Mouse (Mus musculus) thymus, postnatal 14 days (tissue): ENCODE data around the gene Mettl13.

Experiments used
- DNase-seq: peaks from one replicate; pipeline ENCODE4 v3.0.0; 2021

The Mettl13 gene

GRCm38 (mm10) chr1:162548016-162548916 lies at the start of gene Mettl13:
Gene Mettl13, minus strand, starts transcription at chr1:162548551.
- DNase-seq, result peak; percentile 91

DNA sequence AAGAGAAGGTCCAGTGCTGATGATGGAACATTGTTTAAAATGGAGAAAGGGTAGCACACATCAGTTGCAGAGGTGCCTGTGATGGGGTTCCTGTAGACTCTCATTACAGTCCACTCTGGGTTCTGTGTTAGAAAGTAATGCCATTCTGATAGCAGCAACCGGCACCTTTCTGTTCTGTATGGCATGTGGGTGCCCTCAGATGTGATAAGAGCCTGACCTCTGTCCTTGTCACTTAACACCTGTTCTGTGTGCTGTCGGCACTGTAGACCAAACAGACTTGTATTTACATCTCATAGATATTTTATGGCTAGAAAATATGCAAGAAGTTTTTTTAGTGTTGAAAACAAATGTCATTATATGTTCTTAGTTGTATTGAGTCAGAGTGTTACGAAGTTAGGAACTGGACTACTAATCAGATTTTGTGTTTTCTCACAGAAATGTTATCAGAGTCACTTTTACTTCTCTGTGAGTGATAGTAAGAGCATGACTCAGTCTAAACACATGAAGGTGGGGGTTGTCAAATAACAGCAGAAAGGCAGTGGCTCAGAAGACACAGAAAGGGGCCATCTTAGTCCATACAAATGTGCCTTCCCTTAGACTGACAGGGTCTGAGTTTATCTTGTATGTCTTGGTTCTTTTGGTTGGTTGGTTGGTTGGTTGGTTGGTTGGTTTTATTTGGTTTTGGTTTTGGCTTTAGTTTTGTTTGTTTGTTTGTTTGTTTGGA lies 49.2 kb upstream of the Mettl13 start:
- no peak for DNase-seq

DNA sequence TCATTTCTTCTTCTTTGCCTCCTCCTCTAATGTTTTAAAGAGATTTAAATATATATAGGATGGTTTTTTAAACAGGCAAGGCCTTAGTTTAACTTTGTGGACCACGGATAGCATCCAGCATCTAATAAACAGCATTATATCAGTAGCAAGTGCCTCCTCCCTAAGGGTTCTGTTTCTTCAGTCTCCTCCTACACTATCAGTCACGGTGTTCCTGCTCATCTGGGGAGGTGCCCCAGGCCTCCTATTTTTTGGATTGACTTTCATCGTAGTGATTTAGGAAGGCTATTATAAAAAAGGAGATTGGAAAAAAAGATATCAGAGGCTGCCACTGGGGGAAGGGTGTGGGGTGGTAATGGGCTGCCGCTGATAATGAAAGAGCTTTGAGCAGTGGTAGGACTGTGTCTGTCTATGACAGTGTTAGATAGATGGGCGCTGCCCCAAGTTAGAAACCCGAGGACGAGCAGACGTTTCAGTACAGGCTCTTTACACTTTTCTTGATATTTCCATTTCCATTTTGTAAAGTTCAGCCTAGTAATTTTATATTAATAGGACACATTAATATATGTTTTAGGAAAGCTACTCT lies 42.2 kb upstream of the Mettl13 start:
- no peak for DNase-seq

- DNase-seq, result no peak
Measured at GRCm38 (mm10) chr1:162589443-162589842, 41.1 kb upstream of the Mettl13 start.

- DNase-seq, result no peak
Measured at GRCm38 (mm10) chr1:162588606-162589005, 40.3 kb upstream of the Mettl13 start.

GRCm38 (mm10) chr1:162586282-162586681 lies 37.9 kb upstream of the Mettl13 start:
- DNase-seq, result no peak

DNA sequence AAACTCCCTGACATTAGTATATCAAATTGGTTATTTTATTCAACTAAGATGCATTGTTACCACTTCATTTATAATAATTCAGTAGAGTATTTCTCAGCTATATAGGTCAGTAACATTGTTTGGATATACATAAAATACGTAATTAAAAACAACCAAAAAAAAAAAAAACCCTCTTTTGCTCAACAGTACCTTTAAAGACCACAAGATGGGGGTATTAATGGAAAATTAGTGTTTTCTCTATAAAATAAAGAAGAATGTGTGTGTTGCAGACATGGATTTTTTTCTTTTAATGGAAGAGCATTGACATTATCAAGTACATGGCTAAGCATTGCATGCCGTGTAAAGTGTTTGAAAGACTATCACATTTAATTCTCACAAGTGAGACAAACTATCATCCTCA lies 34.5 kb upstream of the Mettl13 start:
- no peak for DNase-seq

- no peak for DNase-seq
Measured at GRCm38 (mm10) chr1:162575098-162575497, 26.7 kb upstream of the Mettl13 start.

- DNase-seq, result no peak
Measured at GRCm38 (mm10) chr1:162570931-162571601, 22.7 kb upstream of the Mettl13 start.

DNA sequence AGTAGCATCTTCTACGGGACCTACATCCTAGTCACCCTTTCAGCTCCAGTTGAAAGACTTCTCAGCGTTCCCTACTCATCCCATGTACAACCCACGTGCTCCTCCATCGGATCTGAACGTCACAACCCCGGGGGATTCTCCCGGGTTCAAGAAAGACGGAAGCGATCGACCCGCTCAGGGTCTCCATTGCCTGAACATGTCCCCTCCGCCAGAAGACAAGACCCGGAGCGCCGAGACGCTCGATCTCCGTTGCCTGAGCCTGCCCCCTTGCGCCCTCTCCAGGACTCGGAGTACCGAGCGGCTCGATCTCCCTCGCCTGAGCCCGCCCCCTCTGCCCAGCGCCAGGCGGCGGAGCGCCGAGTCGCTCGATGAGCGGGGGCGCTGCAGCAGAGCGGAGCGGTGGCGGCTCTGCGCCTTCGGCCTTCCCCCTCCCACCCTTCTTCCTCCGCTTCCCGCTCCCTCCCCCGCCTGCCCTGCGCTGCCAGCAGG lies 22.0 kb upstream of the Mettl13 start, which contains the start of gene Vamp4:
Gene Vamp4, plus strand, starts transcription at position 256 of the 489 bp plus-strand sequence.
- peak; percentile 97 for DNase-seq

GRCm38 (mm10) chr1:162567351-162567750 lies 19.0 kb upstream of the Mettl13 start:
- DNase-seq, result no peak

GRCm38 (mm10) chr1:162564992-162565391 lies 16.6 kb upstream of the Mettl13 start:
- no peak for DNase-seq

DNA sequence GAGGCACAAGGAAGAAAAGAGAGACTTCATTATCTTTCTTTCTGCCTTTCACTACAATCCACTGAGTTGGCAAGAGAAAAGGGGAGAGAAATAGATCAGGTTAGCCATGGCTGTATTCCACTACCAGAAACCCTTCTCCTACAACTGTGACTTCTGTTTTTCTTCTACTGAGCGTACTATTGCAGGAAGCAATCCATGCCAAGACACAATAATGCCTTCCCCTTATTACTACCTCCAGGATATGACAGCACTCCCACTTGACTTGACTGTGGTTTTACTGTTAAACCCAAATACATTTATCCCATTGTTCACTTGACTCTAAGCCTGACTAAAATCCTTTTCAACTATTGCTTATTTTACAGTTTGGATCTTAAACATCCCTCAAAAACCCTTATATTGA lies 14.9 kb upstream of the Mettl13 start:
- no peak for DNase-seq

DNA sequence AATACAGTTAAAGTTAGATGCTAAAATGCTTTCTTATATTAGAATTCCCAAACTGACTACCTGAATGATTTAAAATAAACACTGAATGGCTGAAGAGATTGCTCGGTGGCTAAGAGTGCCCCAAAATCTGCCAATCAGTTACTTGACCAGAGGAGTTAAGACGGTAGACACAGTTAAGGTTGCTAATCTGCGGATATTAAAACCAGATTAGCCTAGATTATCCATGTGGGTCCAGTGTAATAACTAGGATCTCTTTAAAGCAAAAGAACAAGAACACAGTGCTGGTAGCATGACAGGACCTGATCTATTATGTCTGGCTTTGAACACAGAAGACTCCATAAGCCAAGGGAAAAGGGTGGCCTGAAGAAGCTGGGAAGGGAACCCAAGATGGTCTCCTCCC lies 5.8 kb upstream of the Mettl13 start:
- no peak for DNase-seq

GRCm38 (mm10) chr1:162552956-162553355 lies 4.6 kb upstream of the Mettl13 start:
- DNase-seq, result no peak

- DNase-seq, result no peak
Measured at GRCm38 (mm10) chr1:162549615-162550283, 1.4 kb upstream of the Mettl13 start.

DNA sequence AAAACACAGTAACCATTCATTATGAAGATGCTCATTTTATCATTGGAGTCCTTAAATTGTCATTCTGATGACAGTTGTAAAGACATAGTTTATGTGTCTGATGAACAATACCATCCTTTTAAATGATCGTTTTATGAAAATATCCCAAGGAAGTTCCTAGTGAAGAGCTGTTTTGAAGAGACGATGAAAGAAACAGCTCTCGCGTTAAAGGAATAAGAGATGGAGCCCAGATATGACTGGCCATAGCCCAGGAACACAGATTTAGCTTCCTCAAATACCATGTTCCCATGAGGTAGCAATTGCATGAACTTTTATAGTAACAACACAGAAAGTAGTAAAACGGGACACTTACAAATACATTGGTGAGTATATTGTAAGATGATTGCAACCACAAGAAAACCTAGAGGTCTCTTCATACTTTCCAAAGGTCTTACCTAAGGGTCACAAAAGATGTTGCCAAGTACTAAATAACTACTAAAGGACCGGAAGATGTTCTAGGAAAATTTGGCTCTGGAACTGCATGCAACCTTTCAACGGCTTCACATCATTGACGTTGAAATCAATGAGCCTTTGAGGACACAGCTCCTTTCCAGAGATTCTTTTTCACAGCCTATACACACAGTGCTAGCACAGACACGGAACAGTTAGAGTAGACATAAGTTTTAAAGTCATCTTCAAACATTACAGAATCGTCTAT lies 714 bp upstream of the Mettl13 start:
- no peak for DNase-seq

- no peak for DNase-seq
Measured at GRCm38 (mm10) chr1:162547607-162548006, 744 bp downstream of the Mettl13 start.

DNA sequence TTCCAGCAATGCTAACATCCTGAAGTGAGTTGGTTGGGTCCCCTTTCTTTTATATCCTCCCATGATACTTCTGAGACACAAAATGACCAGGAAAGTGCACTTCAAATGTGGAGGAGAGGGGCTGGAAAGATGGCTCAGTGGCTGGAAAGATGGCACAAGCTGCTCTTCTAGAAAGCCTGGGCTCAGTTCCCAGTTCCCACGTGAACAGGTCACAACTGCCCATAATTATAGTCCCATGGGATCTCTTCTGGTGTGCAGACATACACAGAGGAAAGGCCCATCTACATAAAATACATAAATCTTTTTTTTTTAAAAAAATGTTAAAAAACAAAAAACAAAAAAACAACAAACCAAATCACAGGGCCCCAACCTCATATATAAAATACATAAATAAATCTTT lies 5.1 kb downstream of the Mettl13 start:
- no peak for DNase-seq

GRCm38 (mm10) chr1:162533766-162534560 lies 14.4 kb downstream of the Mettl13 start:
- no peak for DNase-seq

DNA sequence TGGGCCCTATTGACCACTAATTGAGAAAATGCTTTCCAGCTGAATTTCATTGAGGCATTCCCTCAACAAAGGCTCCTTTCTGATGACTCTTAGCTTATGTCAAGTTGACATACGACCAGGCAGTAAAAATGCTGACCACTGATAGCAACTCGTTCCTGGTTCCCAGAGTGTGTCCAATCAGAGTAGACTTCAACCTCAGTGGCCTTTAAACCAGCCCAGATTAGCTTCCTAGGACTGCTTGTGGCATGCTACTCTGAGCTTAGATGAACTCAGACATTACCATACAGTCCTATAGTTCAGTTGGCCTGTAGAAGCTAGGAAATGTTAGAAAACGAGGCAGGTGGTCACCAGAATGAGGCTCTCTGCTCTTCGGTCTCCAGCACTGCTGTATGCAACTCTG lies 16.0 kb downstream of the Mettl13 start:
- no peak for DNase-seq
